In genomic region chr7:73325503-73325902, GRCm38 (mm10) we compare ENCODE assay signal across 21 mouse cellular contexts. TPM values are rescaled to one million over a fixed set of nuclear protein-coding genes. Genes with fewer than 3 reads are reported as not detected.
"Had no signal": no experiment of that assay in that cellular context is flagged by ENCODE, and none has a peak within 500 bp of the region (broad histone marks: within the 10 kb centered on the region; RNA-seq: fewer than 3 reads in every experiment).

No protein-coding gene starts in this region.

- H3K4me2 ChIP-seq: lung, embryonic 14.5 days; midbrain, embryonic 12.5 days; neural tube, embryonic 13.5 days; neural tube, embryonic 15.5 days; stomach, embryonic 15.5 days had no signal

- ATAC-seq: midbrain, embryonic 16.5 days had no signal

- H3K27ac ChIP-seq: midbrain, embryonic 10.5 days; midbrain, embryonic 12.5 days; neural tube, embryonic 13.5 days; neural tube, embryonic 15.5 days had no signal

- H3K36me3 ChIP-seq: midbrain, embryonic 12.5 days; neural tube, embryonic 13.5 days; neural tube, embryonic 15.5 days; stomach, embryonic 15.5 days had no signal

- DNase-seq: lung, adult 18-20 months; lung, embryonic 14.5 days; lung, postnatal 10 days; lung, postnatal 4 days; midbrain, embryonic 14.5 days; right cerebral cortex, adult 18-20 months; right cerebral cortex, postnatal 25 days; right cerebral cortex, postnatal 4 days; spleen, adult 18-20 months; thymus, adult 18-20 months; thymus, postnatal 14 days; thymus, postnatal 36 days had no signal

- H3K9me3 ChIP-seq: neural tube, embryonic 13.5 days; neural tube, embryonic 15.5 days; stomach, embryonic 15.5 days had no signal

- H3K27me3 ChIP-seq: midbrain, embryonic 12.5 days; neural tube, embryonic 13.5 days; neural tube, embryonic 15.5 days; stomach, embryonic 15.5 days had no signal

- H3K4me3 ChIP-seq: midbrain, embryonic 10.5 days; midbrain, embryonic 12.5 days; myocyte; neural tube, embryonic 13.5 days; neural tube, embryonic 15.5 days; stomach, embryonic 15.5 days had no signal

- H3K9ac ChIP-seq: lung, embryonic 14.5 days; midbrain, embryonic 12.5 days; neural tube, embryonic 13.5 days; neural tube, embryonic 15.5 days; stomach, embryonic 15.5 days had no signal

RNA-seq across cellular contexts. Expression of gene Rgma, which starts 49.8 kb away (rescaled TPM):
- total RNA-seq: megakaryocyte, adult 5-6 weeks; megakaryocyte-erythroid progenitor cell, adult 5-6 weeks had no signal
